Mouse (Mus musculus) T-helper 1 cell (primary cell): ENCODE results near the gene 4931422A03Rik.

ENCODE experiments used
- in situ Hi-C: fragments of 300-600 bp; cut with MboI, MseI; formaldehyde crosslinking; loops from one replicate; pipeline ENCODE4 v1.15.1; 2025; ENCODE audit warnings: high pct_unique_total_duplicates

4931422A03Rik gene

GRCm38 (mm10) chr2:103970041-103970790, 57.9 kb downstream of the 4931422A03Rik start:
- in situ Hi-C loops = no loop called here

- in situ Hi-C loops = no loop called here
These were observed 58.6 kb downstream of the 4931422A03Rik start for GRCm38 (mm10) chr2:103969437-103970040.

- in situ Hi-C loops = no loop called here
These were observed 59.2 kb downstream of the 4931422A03Rik start for GRCm38 (mm10) chr2:103968919-103969436.

- in situ Hi-C loops = no loop called here
These were observed 60.0 kb downstream of the 4931422A03Rik start for GRCm38 (mm10) chr2:103968186-103968585.

GRCm38 (mm10) chr2:103965391-103965790, 62.8 kb downstream of the 4931422A03Rik start:
- in situ Hi-C loops = no loop called here

GRCm38 (mm10) chr2:103962349-103962748, 65.8 kb downstream of the 4931422A03Rik start:
- in situ Hi-C loops = no loop called here

- in situ Hi-C loops = no loop called here
These were observed 68.6 kb downstream of the 4931422A03Rik start for GRCm38 (mm10) chr2:103959574-103959973.

GRCm38 (mm10) chr2:103959066-103959465, 69.1 kb downstream of the 4931422A03Rik start:
- in situ Hi-C loops = no loop called here

- in situ Hi-C loops = no loop called here
These were observed 69.5 kb downstream of the 4931422A03Rik start for GRCm38 (mm10) chr2:103958634-103959033.

GRCm38 (mm10) chr2:103957649-103958546, 70.3 kb downstream of the 4931422A03Rik start, which contains the start of gene Lmo2:
Gene Lmo2, plus strand, starts transcription at chr2:103957986.
- in situ Hi-C loops = no loop called here

- in situ Hi-C loops = no loop called here
These were observed 71.3 kb downstream of the 4931422A03Rik start for GRCm38 (mm10) chr2:103956867-103957266.

GRCm38 (mm10) chr2:103955714-103956113, 72.4 kb downstream of the 4931422A03Rik start:
- in situ Hi-C loops = no loop called here

- in situ Hi-C loops = no loop called here
These were observed 74.9 kb downstream of the 4931422A03Rik start for GRCm38 (mm10) chr2:103953050-103953835.

GRCm38 (mm10) chr2:103947982-103948655, 80.0 kb downstream of the 4931422A03Rik start:
- in situ Hi-C loops = no loop called here

GRCm38 (mm10) chr2:103946892-103947291, 81.3 kb downstream of the 4931422A03Rik start:
- in situ Hi-C loops = no loop called here

- in situ Hi-C loops = no loop called here
These were observed 82.5 kb downstream of the 4931422A03Rik start for GRCm38 (mm10) chr2:103945571-103946092.

- in situ Hi-C loops = no loop called here
These were observed 83.3 kb downstream of the 4931422A03Rik start for GRCm38 (mm10) chr2:103944859-103945258.

- in situ Hi-C loops = no loop called here
These were observed 87.1 kb downstream of the 4931422A03Rik start for GRCm38 (mm10) chr2:103941085-103941484.

GRCm38 (mm10) chr2:103939003-103939402, 89.2 kb downstream of the 4931422A03Rik start:
- in situ Hi-C loops = no loop called here

GRCm38 (mm10) chr2:103938573-103938972, 89.6 kb downstream of the 4931422A03Rik start:
- in situ Hi-C loops = no loop called here
